Mouse (Mus musculus): ENCODE data around the gene Nmnat3.
"Not testable (repeated sequence)": the region's sequence is repeated elsewhere in the genome, so short reads cannot be mapped to it uniquely, and the experiment has no call there.

Nmnat3 gene

DNA sequence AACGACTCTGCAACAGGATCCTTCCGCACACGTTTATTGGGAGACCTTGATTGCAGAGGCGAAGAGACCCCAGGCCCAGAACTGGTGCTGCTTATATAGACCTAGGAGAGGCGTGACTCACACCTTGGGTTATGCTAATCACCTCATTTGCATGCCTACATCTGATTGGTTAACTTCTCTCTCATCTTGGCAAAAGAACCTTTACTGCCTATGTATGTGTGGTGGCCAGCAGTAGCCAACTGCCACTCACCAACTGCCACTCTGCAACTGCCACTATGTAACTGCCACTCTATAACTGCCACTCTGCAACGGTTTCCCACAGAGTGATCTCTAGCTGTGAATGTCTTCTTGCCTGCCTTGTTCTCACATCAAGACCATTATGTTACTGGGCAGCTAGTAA, at the start of gene Nmnat3:
Nmnat3 (plus strand) TSS at position 301 of the 400 bp plus-strand sequence.
- not testable (repeated sequence) for DNase-seq (ENCODE audit: low spot score in 2 of 2)

DNA sequence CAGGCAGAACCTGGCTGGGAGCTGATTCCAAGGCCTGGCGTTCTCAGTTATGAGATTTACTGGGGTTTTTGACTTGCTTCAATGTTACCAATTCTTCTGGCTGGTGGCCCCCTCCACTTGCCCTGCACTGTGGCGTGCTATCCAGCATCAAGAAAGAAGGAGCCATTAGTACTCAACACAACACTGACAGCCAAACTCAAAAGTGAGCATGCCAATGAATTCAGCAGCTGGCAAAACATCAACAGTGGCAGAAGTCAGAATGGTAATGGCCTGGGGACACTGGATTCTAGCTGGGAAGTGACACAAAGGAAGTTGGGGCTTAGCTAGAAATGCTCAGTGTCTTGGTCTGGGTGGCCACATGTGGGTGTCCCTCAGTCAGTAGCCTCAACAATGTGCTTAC, 43.8 kb upstream of the Nmnat3 start:
- DNase-seq (ENCODE audit: low spot score in 2 of 2): no peak

DNA sequence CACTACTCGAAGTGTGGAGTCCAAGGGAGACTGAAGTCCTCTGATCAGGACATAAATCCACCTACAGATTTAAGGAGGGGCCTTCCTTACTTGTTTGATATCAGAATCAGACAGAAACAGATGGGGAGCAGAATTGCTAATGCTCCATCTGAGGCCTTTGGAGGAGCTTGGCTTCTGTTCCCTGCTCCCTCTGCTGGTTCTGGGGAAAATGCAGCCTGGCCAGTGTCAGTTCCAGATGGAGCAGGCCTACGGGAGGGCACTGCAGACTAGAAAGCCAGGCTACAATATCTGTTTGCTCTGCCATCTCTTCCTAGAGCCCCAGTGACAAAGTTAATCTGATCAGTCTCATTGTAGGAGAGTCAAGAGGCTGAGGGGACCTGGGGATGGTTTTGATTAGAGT, 43.0 kb upstream of the Nmnat3 start:
- DNase-seq (ENCODE audit: low spot score in 2 of 2): peak; percentile 60 to 86

DNA sequence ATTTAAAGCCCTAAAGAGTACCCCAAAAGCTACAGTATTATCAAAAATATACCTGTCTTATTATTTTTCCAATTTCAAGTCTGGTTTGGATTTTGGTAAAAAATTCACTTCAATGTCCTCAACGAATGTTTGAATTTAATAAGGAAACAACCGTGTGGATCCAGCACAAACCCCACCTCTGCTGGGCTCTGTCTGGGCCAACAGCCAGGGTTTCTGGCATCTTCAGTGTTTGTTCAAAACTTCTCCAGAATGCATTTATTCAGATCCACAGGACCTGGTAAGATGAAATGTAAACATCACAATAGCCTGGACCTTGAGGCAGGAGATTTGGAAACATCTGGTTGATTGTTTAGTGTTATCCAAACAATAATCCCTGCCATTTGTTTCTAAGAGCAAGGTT, 42.0 kb upstream of the Nmnat3 start:
- DNase-seq (ENCODE audit: low spot score in 2 of 2): no peak

DNA sequence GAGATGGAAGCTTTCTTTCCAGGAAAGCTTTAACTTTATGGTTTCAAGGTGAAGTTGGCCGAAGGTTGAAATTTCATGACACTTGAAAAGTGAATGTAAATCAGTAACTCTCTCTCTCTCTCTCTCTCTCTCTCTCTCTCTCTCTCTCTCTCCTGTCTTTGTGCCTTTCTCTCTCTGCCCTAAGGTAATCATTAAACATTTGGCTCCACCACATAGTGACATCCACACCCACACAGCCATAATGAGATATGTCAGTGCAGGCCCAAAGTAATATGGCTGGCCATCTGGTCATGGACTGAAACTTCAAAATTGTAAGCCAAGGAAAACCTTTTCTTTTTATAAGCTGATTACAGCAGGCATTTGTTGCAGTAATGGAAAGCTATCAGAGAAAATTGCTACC, 40.9 kb upstream of the Nmnat3 start:
- DNase-seq (ENCODE audit: low spot score in 2 of 2): no peak

DNA sequence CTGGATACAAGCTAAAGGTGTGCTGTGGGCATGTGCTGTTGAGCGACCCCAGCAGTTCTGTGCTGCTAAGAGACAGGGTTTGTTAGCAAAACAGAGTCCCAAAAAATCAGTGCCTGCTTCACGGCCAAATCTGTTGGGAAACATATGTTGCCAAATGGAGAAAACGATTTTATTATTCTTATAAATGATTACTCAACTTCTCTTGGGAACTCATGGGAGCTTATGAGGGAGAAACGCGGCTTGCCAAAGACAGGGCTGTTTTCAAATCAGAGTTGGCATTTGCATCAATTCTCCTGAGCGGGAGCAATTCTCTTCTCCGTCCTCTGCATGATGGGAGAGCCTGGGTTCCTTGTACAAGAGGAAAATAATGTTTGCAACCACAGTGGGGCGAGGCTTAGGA, 27.0 kb upstream of the Nmnat3 start:
- no peak for DNase-seq (ENCODE audit: low spot score in 2 of 2)

DNA sequence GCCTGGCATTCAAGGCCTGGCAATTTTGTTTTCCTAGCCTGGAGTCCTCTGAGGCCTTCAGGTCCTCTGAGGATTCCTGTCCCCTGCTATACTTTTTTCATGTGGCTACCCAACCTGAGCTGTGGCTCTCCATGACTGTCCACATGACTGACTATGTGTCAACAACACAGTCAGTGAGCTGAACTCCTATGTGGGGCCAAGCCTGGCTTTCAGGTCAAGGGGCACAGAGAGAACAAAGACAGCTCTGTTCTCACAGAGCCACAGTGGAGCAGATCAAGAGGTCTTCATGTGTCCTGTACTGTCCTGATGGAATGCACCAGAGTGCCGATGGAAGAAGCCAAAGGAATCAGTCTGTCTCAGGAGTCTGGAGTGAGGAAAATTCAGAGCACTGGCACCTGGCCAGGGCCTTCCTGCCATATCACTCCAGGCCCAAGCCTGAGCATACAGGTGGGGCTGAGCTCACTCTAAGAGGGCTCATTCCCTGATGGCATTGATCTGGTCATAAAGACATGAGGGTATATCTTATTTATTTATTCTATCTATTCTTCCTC, 25.7 kb upstream of the Nmnat3 start:
- no peak for DNase-seq (ENCODE audit: low spot score in 2 of 2)

DNA sequence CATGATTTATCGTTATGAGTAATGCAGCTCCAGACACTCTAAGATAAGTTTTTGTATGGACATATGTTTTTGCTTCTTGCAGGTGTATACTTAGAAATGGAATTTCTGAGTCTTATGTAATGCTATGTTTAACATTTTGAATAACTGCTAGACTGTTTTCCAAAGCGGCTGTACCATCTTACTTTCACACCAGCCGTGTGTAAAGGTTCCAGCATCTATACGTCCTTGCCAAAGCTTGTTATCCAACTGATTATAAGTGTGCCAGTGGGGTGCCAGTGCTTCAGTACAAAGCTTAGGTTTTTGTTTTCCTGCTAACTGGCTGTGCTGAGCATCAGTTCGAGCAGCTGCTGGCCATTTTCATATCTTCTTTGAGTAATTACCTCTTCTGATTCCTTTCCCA, 22.3 kb upstream of the Nmnat3 start:
- no peak for DNase-seq (ENCODE audit: low spot score in 2 of 2)

DNA sequence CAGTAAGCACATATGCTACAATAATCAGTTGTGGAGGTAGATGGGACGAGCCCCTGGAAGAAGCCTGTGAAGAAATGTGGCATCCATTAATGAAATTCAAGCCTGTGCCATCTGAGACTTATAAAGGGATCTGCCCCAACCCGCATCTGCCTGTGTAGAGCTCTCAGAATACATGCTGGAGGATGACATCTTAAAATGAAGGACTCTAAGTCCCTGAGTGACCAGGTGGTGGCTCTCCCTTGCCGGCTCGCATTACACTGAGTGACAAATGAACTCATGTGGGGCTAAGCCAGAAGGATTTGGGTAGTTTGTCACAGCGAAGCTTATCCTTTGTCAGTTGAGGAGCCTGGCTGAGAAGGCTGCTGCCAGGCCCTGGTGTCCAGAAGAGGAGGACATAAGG, 14.5 kb upstream of the Nmnat3 start:
- DNase-seq (ENCODE audit: low spot score in 2 of 2): no peak

DNA sequence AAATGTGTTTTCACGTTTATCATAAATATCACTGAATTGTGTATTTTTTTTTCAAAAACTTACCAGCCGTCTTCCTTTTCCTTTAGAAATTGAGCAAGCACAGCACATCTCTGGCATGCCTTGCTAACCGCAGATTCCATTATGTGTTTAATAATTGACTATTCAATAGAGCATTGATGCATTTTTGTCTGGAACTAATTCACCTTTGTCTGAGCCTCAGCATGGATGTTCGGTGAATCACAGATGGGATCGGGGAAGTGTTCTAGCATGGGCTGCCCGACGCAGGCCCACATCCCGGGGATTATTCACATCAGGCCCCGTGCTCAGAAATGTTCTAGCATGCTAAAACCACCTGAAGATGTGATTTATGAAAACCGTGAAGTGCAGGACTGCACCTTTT, 12.2 kb upstream of the Nmnat3 start:
- DNase-seq (ENCODE audit: low spot score in 2 of 2): no peak

DNA sequence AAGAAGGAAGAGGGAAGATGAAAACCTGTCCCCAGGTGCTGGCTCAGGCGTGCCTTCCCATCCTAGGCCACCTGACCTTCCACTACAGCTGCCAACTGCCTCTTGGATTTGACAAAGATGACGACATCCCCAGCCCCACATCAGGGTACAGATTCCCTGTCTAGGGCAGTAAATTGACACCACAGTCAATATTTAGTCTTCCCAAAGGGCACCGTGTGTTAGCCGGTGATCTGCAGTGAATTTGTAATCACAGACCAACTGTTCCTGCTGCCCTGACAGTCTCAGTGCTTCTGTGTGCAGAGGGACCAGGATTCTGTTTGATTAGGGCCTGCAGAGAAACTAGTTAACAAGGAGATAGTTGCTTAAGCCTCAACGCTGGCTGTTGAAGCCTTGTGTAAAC, 7.1 kb upstream of the Nmnat3 start:
- DNase-seq (ENCODE audit: low spot score in 2 of 2): no peak

DNA sequence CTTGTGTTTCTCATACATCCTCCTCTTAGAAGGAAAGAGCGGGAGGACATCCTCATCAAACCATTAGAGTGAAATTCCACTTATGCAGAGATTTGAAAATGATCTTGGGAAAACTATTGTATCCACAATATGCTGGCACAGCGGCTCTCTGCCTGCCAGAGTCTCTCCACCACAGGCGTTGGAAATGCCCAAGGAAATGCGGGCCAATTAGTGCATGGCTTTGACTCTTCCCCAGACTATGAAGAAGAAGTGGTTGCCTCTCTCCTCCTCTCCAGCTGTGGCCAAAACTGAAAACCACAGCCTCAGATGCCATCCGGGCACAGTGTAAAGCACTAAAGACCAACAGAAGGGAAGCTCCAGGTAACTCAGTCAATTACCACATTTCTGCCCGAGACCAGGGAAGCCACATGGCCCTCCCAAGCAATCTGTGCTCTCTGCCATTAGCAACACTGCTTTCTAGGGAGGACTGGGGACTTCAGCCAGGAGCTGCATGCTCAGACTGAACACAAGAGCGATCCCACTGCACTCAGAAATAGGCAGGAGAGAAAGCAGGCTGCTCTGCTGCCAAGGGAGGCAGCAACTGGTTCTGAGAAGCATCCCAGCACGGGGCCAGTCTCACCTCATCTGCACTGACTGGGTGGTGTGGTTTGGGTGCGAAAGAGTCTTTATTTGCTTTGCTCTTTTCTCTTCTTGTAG, 1.5 kb upstream of the Nmnat3 start:
- DNase-seq (ENCODE audit: low spot score in 2 of 2): no peak

DNA sequence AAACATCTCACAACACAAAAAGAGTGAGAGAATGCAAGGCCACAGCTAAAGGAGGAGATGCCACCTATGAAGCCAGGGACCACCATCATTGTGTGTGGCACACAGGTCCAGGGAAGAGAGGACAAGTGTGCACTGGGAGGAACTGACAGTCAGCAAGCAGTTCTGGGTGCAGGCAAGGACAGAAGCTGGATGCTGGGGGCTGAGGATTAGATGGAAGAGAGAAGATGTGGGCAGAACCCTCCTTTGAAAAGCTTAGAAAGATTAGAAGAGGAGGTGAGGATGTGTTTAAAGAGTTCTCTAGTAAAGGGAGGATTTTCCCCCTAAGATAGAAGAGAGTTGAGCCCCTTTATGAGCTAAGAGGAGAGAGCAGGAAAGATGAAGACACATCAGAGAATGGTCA, 2.4 kb downstream of the Nmnat3 start:
- no peak for DNase-seq (ENCODE audit: low spot score in 2 of 2)

DNA sequence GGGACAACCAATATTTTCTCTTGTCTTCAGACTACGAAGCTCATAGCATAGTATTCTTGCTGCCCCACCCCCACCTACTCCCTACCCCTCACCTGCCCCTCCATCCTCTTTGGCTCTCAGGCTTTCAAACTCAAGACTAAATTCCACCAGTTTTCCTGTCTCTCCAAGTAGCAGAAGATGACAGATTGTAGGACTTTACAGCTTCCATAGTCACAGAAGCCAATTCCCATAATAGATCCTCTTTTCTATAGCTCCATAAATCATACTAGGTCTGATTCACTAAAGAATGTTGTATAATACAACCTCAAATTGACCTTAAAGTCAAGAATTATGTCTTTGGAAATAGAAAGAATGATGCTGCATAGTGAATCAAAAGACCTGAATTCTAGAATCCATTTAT, 3.4 kb downstream of the Nmnat3 start:
- no peak for DNase-seq (ENCODE audit: low spot score in 2 of 2)

DNA sequence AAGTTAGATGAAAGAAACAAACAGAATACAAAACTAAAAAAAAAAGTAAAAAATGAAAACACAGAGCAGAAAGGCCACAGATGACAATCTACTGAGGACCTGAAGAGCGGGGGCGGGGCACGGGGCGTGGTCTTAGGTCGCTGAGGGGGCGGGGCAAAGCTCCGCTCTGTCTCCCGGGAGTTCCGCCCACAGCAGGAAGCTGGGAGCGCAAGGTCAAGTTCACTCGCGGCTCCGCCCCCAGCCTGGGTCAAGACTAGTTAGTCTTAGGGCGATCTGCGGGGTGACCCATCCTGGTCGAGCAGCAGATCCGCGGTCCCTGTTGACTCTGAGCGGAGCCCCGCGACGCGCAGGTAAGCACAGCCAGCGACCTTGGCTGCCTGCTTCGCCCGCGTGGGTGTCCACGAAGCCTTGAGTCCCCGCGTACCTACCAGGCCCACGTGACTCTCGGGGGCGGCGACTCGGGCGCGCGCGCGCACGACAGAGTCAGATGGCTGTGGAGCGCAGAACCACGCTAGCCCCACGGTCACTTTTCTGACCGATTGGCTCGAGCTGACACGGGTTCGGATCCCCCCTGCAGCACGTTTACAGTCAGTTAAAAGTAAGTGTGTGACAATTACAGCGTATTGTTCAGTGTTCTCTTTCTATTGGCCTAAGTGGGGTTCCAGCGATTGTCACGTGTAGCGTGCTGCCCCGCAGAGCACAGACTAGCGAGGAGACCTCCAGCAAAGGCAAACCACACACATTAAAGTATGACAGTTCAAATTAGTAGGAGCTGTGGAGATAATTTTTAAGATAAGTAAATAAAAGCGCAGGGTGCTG, 9.4 kb downstream of the Nmnat3 start:
- peak; percentile 36 to 57 for DNase-seq (ENCODE audit: low spot score in 2 of 2)

DNA sequence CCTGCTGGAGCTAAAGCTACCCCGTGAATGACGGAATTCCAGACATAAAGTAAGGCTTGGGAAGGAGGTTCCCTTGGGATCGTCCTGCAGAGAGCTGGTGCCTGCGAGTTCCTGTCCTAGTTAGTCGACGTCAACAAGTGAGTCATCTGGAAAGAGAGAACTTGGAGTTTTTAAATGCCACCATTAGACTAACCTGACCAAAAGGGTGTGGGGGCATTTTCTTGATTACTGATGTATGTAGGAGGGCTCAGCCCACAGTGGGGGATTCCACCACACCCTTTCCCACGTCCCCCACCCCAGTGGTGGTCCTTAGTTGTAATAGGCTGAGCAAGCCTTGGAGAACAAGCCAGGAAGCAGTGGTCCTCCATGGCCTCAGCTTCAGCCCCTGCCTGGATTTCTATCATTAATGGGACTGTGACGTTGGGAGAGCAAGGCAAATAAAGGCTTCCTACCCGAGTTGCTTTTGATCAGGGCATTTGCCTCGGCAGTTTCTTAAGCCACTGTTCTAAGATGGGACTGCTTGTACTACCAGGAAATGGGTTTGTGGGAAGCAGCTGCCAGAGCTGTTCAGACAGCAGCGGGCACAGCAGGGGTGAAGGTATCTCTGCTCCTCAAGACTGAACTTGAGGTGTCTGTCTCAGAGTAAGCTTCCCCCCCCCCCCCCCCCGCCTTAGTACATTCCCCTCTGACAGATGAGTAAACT, 10.2 kb downstream of the Nmnat3 start:
- DNase-seq (ENCODE audit: low spot score in 2 of 2): no peak

DNA sequence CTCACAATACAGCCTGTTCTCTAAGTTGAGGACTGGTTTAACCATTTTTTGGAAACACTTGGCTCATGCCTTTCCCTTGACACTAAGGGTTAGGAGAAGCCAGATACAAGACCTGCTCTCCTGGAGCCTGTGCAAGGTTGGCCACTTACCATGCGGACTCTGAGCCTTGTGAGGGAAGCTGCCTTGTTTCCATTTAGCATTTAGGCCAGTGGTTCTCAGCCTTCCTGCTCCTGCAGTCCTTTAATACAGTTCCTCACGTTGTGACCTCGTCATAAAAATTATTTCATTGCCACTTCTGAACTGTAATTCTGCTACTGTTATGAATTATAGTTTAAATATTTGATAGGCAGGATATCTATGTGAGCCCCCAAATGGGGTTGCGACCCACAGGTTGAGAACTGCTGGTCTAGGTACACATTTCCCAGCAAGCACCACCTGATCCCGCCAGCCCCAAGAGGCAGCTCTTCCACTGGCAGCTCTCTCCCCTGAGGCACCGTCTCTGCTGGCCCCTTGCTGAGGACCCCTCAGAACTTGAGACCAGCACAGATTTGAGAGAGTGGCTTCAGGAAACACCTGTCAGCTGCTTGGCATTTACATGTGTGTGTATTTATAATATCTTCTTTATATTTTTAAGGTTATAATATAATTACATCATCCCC, 10.8 kb downstream of the Nmnat3 start:
- DNase-seq (ENCODE audit: low spot score in 2 of 2): no peak

DNA sequence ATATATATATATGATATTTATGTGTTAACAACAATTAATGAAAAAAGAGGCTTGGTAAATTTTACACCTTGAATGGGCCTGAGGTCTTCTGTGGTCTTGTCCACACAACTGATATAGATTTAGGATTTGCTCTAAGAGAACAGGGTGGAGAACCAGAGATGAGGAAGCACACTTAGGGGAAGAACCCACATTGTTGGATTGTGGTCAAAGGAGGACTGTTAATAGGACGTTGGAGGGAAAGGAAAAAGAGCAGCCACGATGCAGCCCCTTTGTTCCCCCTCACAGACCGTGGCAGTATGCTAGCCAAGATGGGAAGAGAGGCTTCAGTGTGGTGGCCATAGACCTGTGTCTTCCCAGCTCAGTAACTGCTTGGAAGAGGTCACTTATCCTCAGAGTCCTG, 11.5 kb downstream of the Nmnat3 start:
- no peak for DNase-seq (ENCODE audit: low spot score in 2 of 2)

DNA sequence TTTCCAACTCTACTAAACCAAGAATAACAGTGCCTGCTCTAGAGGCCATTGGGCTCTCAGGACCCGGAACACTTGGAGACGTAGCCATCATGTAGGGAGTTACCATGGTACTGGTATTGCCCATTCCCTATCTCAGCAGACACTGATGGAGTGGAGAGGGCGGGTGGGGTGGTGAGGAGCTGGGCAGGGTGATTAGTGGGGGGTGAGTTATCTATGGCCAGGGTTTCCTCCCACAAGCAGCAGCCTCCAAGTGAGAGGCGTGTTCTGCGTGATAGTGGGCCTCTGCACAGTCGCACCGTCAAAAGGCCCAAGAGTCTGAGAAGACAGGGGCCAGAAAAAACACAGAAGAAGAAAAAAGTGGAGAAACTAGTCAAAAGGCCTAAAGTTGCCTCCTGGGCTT, 12.0 kb downstream of the Nmnat3 start:
- DNase-seq (ENCODE audit: low spot score in 2 of 2): no peak

DNA sequence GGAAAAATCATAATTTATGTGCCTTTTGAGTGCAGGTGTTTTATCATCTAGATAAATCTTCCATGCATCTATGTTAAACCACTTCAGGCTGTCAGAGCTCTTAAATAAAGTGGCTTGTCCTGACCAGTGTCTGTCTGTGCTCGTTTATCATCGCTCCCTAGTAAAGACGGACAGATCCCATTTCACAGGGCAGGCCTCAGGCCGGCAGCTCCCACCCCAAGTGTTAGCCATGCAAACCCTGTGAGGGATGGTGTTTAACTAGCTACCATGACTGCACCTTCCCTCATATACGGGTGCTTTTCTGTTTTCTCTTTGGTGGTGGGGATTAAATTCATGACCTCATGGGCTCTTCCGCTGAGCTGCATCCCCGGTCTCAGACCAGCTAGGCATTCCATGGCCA, 13.3 kb downstream of the Nmnat3 start:
- no peak for DNase-seq (ENCODE audit: low spot score in 2 of 2)

DNA sequence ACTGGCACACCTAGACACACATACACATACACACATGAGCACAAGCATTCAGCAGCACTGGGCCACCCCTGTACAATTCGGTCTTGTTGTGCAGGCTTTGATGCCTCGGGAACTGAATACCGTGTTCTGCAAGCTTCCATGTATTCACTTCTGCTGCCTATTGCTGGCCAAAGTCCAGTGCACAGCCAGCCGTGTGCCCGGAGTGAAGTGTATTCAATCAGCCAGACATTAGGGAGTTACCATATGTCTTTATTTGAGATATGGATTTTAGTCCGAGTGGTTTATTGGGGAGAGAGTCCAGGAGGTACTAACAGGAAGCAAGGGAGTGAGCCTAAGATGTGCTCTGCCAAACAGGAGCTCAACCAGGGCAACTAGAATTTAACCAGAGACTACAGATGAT, 19.8 kb downstream of the Nmnat3 start:
- DNase-seq (ENCODE audit: low spot score in 2 of 2): no peak

Measured in cerebellum, postnatal 4 days (tissue).